Mouse (Mus musculus) G1E-ER4 (cell line): ENCODE measurements around the gene Tbce. TPM values are rescaled to one million over a fixed set of nuclear protein-coding genes. Genes with fewer than 3 reads are reported as not detected.
A peak's percentile ranks its signal among the peaks of the same experiment; 100 is the strongest.

Experiments
- GATA1 ChIP-seq: IDR thresholded peaks from one replicate; pipeline ENCODE4 v1.8.0; 2012; ENCODE audit warnings: low read length, inconsistent platforms
- polyA plus RNA-seq: library from polyadenylated mRNA; stranded (reverse); fragments of >175 nt; gene quantifications from 2 replicates; pipeline ENCODE4 v1.2.3, GENCODE M21; 2012

Tbce gene
- polyA plus RNA-seq, 1 experiment, result 2.0 TPM

- TF ChIP-seq GATA1, result no peak
Observed at GRCm38 (mm10) chr13:14044521-14044920, 5.1 kb upstream of the Tbce start.

DNA sequence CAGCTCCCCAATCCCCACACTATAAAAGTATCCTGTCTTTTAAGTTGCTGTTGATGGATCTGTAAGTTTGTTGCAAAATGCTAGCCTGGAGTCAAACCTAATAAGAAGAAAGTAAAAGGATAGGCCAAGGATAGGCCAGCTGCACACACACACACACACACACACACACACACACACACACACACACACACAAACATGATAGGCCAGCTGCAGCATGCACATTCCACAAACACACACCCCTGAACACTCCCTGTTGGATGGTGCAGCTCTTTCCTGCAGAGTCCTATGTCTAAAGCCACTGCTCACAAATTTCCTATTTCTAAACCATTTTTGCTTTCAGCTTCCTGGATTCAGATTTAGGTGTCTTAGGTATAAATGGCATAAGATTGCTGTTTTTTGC is 4.4 kb upstream of the Tbce start:
- TF ChIP-seq GATA1, result no peak

GRCm38 (mm10) chr13:14040186-14040585 is 748 bp upstream of the Tbce start:
- TF ChIP-seq GATA1, result no peak

- no peak for TF ChIP-seq GATA1
Observed at GRCm38 (mm10) chr13:14038911-14039291, 537 bp downstream of the Tbce start.

DNA sequence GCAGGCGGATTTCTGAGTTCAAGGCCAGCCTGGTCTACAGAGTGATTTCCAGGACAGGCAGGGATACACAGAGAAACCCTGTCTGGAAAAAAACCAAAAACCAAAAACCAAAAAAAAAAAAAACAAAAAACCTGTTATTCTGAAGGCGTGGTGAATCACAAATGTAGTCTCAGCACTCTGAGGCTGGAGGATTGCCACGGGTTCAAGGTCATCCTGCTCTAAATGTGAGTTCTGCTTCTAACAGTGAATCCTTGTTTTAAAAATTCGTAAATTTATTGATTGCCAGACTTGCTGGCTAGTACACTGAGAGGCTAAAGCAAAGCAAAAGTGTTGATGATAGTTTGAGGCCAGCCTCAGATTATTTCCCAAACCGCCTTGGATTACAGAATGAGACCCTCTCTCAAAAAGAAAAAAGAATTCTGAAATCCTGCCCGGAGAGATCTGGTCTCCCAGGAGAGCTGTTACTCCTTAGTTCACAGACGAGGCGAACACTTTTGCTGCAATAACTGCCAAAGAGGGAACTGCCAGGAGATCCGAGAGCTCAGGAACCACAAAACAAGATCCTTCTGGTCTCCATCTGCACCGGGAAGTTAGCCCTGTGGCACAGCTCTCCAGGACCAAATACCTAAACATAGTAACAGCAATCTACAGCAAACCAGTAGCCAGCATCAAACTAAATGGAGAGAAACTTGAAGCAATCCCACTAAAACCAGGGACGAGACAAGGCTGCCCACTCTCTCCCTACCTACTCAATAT is 3.4 kb downstream of the Tbce start:
- no peak for TF ChIP-seq GATA1

GRCm38 (mm10) chr13:14034073-14034348 is 5.4 kb downstream of the Tbce start:
- no peak for TF ChIP-seq GATA1

DNA sequence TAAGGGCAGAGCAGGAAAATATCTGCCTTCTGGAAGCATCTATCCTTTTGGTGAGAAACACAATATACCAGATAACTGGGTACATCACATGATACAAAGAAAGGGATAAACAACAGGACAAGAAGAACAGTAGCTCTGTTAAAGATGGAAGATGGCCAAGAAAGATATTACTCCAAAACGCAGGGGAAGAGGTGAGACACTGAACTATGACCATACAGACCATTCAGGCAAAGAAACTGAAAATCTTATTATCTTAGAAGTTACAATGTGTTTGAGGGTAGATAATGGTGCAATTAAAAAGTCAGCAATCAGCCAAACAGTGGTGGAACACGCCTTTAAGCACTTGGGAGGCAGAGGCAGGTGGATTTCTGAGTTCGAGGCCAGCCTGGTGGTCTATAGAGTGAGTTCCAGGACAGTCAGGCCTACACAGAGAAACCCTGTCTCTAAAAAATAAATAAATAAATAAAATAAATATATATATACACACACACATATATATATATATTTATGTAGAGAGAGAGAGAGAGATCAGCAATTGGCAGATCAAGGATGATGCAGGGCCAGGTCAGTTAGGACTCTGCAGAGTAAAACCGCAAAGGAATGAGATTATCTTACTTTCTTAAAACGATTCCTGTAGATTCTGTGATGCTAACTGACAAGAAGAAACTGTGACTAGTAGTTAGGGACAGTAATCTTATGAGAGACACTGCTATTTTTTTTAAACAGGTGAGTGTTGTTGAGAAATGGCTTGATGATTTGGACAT is 5.9 kb downstream of the Tbce start:
- peak; percentile 82 for TF ChIP-seq GATA1

- no peak for TF ChIP-seq GATA1
Observed at GRCm38 (mm10) chr13:14026154-14026820, 13.2 kb downstream of the Tbce start.

DNA sequence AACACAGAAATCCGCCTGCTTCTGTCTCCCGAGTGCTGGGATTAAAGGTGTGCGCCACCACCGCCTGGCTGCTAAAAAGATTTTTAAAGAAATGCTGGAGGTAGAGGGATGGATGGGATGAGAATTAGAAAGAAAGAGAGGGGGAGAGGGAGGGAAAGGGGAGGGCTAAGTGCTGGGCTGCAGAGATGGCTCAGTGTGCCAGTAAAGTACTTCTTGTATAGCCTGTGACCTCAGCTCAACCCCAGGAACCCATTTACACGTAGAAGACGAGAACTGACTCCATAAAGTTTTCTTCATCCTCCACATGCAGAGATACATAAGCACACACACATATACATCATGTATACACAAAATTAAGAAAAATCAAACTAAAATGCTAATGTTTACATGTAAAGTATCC is 13.9 kb downstream of the Tbce start:
- no peak for TF ChIP-seq GATA1

DNA sequence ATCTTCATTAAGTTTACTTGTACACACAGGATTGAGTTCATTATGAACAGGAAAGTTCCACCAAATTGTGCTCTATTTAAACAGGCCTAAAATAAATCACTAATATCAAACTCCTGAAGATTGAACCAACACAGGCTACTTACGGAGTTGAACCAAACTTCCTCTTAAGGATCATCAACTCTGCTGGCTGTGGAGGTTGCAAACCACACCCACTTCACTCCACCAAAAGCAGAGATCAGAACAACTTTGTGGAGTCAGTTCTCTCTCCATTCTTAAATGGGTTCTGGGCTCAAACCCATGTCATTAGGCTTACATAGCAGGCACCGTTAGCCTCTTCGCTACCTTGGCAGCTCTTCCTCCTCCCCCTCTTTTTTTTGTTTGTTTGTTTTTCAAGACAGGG is 20.6 kb downstream of the Tbce start:
- TF ChIP-seq GATA1, result no peak

- TF ChIP-seq GATA1, result no peak
Observed at GRCm38 (mm10) chr13:14018283-14018682, 21.2 kb downstream of the Tbce start.

DNA sequence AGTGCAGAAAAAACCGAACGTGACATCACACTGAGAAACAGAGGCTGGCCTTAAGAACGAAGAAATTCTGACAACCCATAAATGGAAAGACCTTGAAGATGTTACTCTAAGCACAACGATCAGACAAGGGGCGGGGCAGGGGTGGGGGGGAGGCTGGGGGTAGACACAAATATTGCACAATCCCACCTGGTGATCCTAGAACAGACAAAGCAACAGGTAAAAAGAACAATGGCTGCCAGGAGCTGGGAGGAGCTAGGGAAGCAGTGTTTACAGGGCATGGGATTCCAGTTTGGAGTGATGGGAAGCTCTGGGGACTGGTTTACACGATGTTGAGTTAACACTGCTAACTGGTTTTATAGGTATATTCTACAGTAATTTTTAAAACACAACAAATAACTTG is 23.8 kb downstream of the Tbce start:
- TF ChIP-seq GATA1, result no peak

GRCm38 (mm10) chr13:14014540-14014939 is 24.9 kb downstream of the Tbce start:
- no peak for TF ChIP-seq GATA1

DNA sequence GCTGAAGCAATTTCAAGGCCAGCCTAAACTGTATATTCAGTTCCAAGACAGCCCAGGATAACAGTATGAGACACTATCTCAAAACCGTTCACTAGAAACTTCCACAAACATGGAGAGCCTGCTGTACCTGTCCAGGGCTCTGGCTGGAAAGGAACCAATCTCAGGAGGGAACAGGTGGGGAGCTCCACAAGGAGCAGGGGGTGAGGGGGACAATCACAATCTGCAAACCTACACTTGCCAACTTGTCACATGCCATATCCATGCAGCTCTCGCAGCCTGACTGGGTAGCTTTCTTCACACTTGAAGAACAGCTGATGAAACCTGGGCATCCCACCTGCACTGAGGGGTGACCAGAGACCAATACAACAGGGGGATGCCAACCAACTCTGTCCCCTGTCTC is 25.4 kb downstream of the Tbce start:
- TF ChIP-seq GATA1, result no peak

DNA sequence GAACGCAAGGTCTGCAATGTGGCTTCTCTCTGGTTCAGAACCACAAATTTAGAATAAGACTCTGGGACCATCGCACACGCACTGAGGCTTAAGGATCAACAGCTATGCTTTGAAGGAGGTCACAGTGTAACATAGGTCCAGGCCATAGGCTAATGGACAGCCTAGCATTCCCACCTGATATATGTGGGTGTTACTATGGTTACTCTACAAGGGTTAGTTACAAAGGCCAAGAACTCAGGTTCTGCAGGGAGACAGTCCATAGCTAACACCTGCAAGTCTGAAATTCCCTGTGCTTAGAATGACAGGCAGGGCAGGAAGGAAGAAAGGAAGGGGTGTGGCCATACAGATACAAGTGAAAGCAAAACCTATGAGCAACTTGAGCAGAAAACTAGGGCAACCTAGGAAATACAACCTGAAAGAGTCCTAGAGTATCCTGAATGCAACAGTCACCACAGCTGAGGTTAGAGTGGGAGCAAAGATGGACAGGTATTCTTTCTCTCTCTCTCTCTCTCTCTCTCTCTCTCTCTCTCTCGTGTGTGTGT is 27.9 kb downstream of the Tbce start:
- TF ChIP-seq GATA1, result no peak

GRCm38 (mm10) chr13:14006056-14006455 is 33.4 kb downstream of the Tbce start:
- TF ChIP-seq GATA1, result no peak
